Mouse (Mus musculus): ENCODE data around the gene Plxnc1. TPM values are rescaled to one million over a fixed set of nuclear protein-coding genes. Genes with fewer than 3 reads are reported as not detected.

The Plxnc1 gene
- total and polyA plus RNA-seq, 2 experiments from 2014 or later: 12.9 to 78.5 TPM

DNA sequence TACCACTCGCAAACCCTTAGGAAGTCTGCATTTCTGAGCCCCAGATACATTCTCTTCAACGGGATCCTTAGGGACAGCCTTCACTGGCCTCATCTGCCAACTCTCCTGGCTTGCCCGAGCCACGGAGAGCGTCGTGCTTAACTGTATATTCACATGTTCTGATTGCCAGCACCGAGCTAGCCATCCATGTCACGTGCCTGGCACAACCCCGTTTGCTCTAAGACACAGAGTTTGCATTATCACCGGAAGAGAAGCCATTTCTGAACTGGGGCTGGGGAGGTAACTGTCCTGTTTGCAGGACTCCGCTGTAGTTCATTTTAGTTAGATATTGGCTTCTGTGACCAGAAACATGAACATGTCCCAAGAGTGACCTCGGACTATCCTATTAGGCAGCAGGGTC, 21.8 kb downstream of the Plxnc1 start:
- H3K36me3 ChIP-seq (ENCODE audit: insufficient read depth, low read length): peaks cover 15% of the 10 kb centered on the region

GRCm38 (mm10) chr10:94921751-94922150, 22.9 kb downstream of the Plxnc1 start:
- H3K36me3 ChIP-seq (ENCODE audit: insufficient read depth, low read length): peaks cover 15% of the 10 kb centered on the region
- no peak overlapping the region for H3K4me2 ChIP-seq (ENCODE audit: low read depth, low read length, poor library complexity, severe bottlenecking)
- 77% methylated on average over 6 of the region's 6 CpGs for WGBS
- DNase-seq (ENCODE audit: low spot score) (no peak), ATAC-seq (ENCODE audit: low FRiP score) (no peak)
- no peak for TF ChIP-seq CTCF (IDR thresholded peaks at IDR 0.05)
- no peak overlapping the region for H3K4me3 ChIP-seq (ENCODE audit: low read depth, low read length)
- no peaks in the 10 kb centered on the region for H3K27me3 ChIP-seq (ENCODE audit: insufficient read depth, low read length)
- peaks cover 8% of the 10 kb centered on the region; the same call in 1 of the 2 replicates for H3K4me1 ChIP-seq (ENCODE audit: insufficient read depth, low read length)
- H3K9me3 ChIP-seq (ENCODE audit: low read length): no peaks in the 10 kb centered on the region
- H3K27ac ChIP-seq (ENCODE audit: low read depth, low read length): no peak overlapping the region
- H3K9ac ChIP-seq (replicated peaks; ENCODE audit: low read length, poor library complexity, severe bottlenecking): no peak overlapping the region

More for the DNA sequence above, 21.8 kb downstream of the Plxnc1 start:
- no peak for TF ChIP-seq CTCF (IDR thresholded peaks at IDR 0.05)
- Histone ChIP-seq H3K4me3 (ENCODE audit: low read depth, low read length) (no peak overlapping the region), H3K27ac (ENCODE audit: low read depth, low read length) (no peak overlapping the region), H3K9ac (replicated peaks; ENCODE audit: low read length, poor library complexity, severe bottlenecking) (no peak overlapping the region), H3K9me3 (ENCODE audit: low read length) (no peaks in the 10 kb centered on the region), H3K27me3 (ENCODE audit: insufficient read depth, low read length) (no peaks in the 10 kb centered on the region), H3K4me2 (ENCODE audit: low read depth, low read length, poor library complexity, severe bottlenecking) (no peak overlapping the region), H3K4me1 (ENCODE audit: insufficient read depth, low read length) (peaks cover 10% of the 10 kb centered on the region; the same call in 1 of the 2 replicates)
- ATAC-seq (ENCODE audit: low FRiP score): no peak
- no peak for DNase-seq (ENCODE audit: low spot score)
- 88% methylated on average over 12 of the region's 12 CpGs for WGBS

DNA sequence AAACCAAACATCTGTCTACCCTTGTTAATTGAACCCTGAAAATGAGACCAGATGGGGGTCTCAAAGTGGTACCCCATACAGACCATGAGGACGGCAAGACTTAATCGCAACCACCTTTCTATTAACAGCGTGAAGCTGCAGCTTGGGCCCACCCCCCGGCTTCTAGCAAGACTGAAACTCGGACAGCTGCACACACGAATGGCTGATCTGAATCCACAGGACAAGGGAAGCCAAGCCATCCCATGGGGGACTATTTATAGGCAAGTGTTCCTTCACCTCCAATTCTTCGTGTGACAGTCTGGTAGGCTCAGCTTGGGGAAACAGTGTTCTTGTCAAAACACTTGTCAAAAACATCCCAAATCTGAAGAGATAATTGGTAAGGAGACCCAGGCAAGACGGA, 24.1 kb downstream of the Plxnc1 start:
- Histone ChIP-seq H3K27me3 (ENCODE audit: insufficient read depth, low read length) (no peaks in the 10 kb centered on the region), H3K4me3 (ENCODE audit: low read depth, low read length) (no peak overlapping the region), H3K36me3 (ENCODE audit: insufficient read depth, low read length) (peaks cover 15% of the 10 kb centered on the region), H3K9me3 (ENCODE audit: low read length) (no peaks in the 10 kb centered on the region), H3K4me2 (ENCODE audit: low read depth, low read length, poor library complexity, severe bottlenecking) (no peak overlapping the region), H3K9ac (replicated peaks; ENCODE audit: low read length, poor library complexity, severe bottlenecking) (no peak overlapping the region), H3K4me1 (ENCODE audit: insufficient read depth, low read length) (peaks cover 3% of the 10 kb centered on the region; the same call in 1 of the 2 replicates), H3K27ac (ENCODE audit: low read depth, low read length) (no peak overlapping the region)
- no peak for ATAC-seq (ENCODE audit: low FRiP score)
- no peak for TF ChIP-seq CTCF (IDR thresholded peaks at IDR 0.05)
- DNase-seq (ENCODE audit: low spot score): no peak
- 89% methylated on average over 8 of the region's 8 CpGs for WGBS

DNA sequence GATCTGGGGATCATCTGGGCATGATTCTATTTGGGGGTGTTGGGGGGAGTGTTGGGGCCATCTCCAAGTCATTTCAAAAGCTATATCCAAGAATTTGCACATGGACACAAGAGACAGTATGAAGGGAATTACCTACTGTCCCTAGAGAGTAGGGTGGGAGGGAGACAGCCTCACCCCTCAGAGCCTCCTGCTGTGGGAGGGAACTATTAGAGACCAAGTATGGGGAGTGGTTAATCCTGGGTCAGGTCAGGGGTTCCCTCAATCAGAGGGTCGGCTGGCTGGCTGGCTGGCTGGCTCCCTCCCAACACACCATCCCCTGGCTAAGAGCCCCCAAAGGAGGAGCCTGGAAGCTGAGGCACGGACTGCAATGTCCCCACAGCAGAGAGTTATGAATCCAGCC, 24.7 kb downstream of the Plxnc1 start:
- Histone ChIP-seq H3K9me3 (ENCODE audit: low read length) (no peaks in the 10 kb centered on the region), H3K36me3 (ENCODE audit: insufficient read depth, low read length) (peaks cover 15% of the 10 kb centered on the region), H3K4me1 (ENCODE audit: insufficient read depth, low read length) (peaks cover 3% of the 10 kb centered on the region; the same call in 1 of the 2 replicates), H3K27ac (ENCODE audit: low read depth, low read length) (no peak overlapping the region), H3K9ac (replicated peaks; ENCODE audit: low read length, poor library complexity, severe bottlenecking) (no peak overlapping the region), H3K27me3 (ENCODE audit: insufficient read depth, low read length) (no peaks in the 10 kb centered on the region), H3K4me3 (ENCODE audit: low read depth, low read length) (no peak overlapping the region), H3K4me2 (ENCODE audit: low read depth, low read length, poor library complexity, severe bottlenecking) (no peak overlapping the region)
- 38% methylated on average over 2 of the region's 2 CpGs for WGBS
- DNase-seq (ENCODE audit: low spot score) (no peak), ATAC-seq (ENCODE audit: low FRiP score) (no peak)
- no peak for TF ChIP-seq CTCF (IDR thresholded peaks at IDR 0.05)

DNA sequence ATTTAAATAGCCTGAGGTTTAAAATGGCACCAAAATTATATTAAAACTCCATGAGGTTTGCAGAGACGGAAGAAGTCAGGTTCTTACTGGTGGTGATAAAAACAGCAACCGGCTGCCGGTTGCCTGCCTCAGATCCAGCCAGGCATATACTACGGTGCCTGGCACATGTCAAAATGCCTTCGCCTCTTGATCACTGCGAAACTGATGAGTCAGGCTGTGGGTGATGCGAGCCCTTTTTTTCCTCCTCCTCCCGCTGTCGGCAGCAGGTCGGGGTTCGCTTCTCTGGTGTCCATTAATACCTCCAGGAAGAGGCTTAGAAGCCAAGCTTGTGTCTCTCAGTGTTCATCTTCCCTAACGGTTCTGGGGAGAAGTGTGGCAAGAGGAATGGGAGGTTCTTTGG, 25.1 kb downstream of the Plxnc1 start:
- Histone ChIP-seq H3K4me2 (ENCODE audit: low read depth, low read length, poor library complexity, severe bottlenecking) (no peak overlapping the region; the same call in 1 of the 2 replicates), H3K4me3 (ENCODE audit: low read depth, low read length) (no peak overlapping the region), H3K4me1 (ENCODE audit: insufficient read depth, low read length) (peaks cover 3% of the 10 kb centered on the region; the same call in 1 of the 2 replicates), H3K9me3 (ENCODE audit: low read length) (no peaks in the 10 kb centered on the region), H3K9ac (replicated peaks; ENCODE audit: low read length, poor library complexity, severe bottlenecking) (no peak overlapping the region), H3K27me3 (ENCODE audit: insufficient read depth, low read length) (no peaks in the 10 kb centered on the region), H3K36me3 (ENCODE audit: insufficient read depth, low read length) (peaks cover 15% of the 10 kb centered on the region), H3K27ac (ENCODE audit: low read depth, low read length) (no peak overlapping the region)
- ATAC-seq (ENCODE audit: low FRiP score): no peak
- DNase-seq (ENCODE audit: low spot score): no peak
- TF ChIP-seq CTCF (IDR thresholded peaks at IDR 0.05): no peak
- WGBS: 67% methylated on average over 12 of the region's 12 CpGs

DNA sequence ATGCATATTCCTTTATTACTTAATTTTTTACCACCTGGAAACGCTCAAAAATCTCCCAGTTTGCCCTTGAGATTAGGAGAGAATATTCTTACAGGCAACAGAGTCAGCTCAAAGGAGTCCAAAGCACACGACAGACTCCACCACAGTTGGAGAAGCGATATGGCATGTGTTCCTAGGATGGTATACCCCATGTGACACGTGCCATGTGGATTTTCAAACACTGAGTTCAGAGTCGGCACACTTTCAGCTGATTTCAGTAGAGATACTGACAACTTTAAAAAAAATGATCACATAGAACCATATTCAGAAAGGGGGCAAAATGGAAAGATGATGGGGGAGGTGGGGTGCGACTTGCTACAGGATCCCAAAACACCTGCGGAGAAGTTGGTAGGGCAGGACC, 26.0 kb downstream of the Plxnc1 start:
- no peak overlapping the region for H3K4me3 ChIP-seq (ENCODE audit: low read depth, low read length)
- peaks cover 3% of the 10 kb centered on the region; the same call in 1 of the 2 replicates for H3K4me1 ChIP-seq (ENCODE audit: insufficient read depth, low read length)
- peaks cover 15% of the 10 kb centered on the region for H3K36me3 ChIP-seq (ENCODE audit: insufficient read depth, low read length)
- no peak overlapping the region for H3K27ac ChIP-seq (ENCODE audit: low read depth, low read length)
- whole genome bisulfite sequencing: 73% methylated on average over 7 of the region's 7 CpGs
- no peaks in the 10 kb centered on the region for H3K9me3 ChIP-seq (ENCODE audit: low read length)
- DNase-seq (ENCODE audit: low spot score) (no peak), ATAC-seq (ENCODE audit: low FRiP score) (no peak)
- no peak overlapping the region for H3K9ac ChIP-seq (replicated peaks; ENCODE audit: low read length, poor library complexity, severe bottlenecking)
- no peaks in the 10 kb centered on the region for H3K27me3 ChIP-seq (ENCODE audit: insufficient read depth, low read length)
- H3K4me2 ChIP-seq (ENCODE audit: low read depth, low read length, poor library complexity, severe bottlenecking): no peak overlapping the region
- TF ChIP-seq CTCF (IDR thresholded peaks at IDR 0.05): no peak

All from midbrain, postnatal 0 days (tissue).